Mouse (Mus musculus): ENCODE data around the gene Pcyt1a.
"Not testable (repeated sequence)": the region's sequence is repeated elsewhere in the genome, so short reads cannot be mapped to it uniquely, and the experiment has no call there.

The Pcyt1a gene

DNA sequence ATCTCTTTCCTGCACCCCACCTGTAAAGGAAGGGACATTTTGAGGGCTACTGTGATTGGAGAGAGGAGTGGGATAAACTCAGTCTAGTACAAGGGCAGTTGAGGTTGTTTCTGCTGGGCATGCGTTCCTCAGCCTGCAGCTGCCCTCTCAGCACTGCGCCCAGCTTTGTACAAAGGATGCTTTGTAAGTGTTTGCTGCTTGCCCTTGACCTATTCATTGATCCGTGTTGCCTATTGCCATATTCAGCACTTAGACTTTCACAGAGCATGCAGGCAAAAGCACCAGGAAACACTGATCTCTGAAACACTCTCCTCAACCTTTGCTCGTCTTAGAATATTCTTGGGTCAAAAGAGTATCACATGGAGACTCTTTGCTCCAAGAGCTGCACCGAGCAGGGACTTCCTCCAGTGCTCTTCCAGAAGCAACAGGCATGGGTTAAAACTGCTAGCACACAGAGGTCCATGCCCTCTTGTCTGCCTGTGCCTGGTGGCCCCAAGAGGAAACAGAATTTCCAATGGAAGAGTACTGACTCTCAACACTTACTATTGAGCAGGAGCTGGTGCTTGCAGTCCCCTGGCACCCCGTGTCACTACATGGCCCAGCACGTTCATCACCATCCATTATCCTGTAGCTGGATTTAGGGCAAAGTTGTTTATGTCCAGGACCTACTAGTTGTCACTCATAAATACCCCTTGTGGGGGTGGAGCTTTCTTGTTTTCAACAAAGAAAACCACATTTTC, 41.7 kb downstream of the Pcyt1a start:
- in situ Hi-C loops (cut with MseI, MboI): no loop called here

DNA sequence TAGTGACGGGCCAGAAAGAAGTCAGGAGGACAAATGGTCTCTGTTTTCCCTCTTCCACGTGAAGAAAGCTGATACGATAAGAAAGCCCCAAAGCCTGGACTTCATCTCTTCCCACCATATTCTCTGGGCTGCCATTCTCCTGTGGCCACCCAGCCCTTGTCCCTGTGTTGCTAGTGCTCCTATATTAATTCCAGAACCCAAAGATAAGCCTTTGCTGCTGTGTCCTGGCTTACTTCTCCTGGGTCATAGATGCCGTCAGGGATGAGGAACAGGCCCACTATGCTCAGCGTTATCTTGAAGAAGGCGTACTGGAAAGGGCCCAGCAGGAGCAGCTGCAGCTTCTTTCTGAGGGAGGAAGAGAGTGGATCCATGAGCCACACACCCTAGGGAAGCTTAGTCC, 46.6 kb downstream of the Pcyt1a start:
- in situ Hi-C loops (cut with MseI, MboI): no loop called here

DNA sequence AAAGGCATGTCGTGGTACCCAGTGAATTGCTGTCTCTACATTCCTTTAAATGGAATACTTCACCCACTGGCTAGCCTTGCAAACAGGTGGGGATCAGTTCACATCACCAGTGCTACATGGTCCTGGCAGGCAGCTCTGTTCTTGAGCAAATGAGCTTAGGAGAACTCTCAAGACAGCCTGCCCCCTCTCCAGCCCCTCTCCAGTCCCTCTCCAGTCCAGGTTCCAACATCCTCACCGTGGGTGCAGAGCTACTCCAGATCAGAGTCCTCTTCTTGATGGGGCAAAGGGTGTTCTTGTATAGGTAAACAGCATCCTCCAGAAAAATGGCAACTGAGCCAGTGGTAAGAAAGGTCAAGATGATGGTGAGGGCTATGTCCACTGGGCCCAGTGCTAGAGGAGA, 48.7 kb downstream of the Pcyt1a start:
- in situ Hi-C loops (cut with MseI, MboI): no loop called here

DNA sequence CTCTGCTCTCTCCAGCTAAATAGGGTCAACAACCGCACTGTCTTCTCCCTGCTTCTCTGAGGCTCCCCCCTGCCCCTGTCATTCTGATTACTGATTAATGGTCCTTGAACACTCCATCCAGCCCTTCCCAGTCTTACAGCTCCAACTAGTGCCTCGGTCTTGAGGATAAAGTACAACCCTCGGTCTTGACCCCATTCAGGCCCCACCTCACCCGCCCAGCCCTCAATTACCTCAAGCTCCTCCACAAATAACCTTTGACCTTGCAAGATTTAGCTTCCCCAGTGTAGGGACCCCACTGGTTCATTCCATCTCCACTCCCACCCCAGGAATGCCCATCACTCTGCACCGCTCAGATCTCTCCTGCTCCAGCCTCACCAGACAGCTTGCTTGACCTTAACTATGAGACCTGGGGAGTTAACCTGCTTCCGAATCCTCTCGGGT, 53.7 kb downstream of the Pcyt1a start:
- in situ Hi-C loops (cut with MseI, MboI): no loop called here

DNA sequence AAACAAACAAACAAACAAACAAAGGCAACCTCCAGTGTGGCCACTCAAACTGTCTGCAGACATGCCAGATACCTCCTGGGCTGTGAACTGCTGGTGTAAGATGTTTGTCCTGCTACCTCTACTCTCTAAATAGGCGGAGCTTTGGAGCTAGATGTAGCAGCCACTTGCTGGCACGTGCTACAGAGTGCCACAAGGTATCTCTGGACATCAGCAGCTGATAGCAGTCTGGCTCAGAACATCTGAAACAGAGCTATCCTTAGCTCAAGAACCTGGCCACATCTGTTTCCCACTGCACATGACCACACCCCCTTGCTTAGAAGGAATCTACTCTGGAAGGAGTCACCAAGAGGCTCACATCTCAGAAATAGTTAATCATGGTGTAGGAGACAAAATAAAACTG, 54.5 kb downstream of the Pcyt1a start:
- in situ Hi-C loops (cut with MseI, MboI): no loop called here

DNA sequence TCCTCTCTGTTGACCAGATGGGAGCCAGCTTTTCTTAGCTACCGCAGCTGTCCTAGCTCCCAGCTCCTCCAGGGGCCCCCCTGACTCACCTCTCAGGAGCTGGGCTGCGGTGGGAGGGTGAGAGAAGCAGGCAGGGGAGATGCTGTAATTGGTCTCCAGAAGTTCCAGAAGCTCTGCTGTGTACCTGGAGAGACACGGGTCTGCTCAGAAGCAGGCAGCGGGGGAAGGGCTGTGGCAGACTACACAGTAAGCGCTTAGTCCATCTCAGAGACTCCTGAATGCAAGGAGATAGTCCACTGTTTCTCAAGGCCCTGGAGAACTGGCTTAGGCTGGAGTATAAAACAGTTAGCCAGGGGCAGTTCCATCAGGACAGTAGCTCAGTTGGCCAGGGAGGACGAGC, 55.3 kb downstream of the Pcyt1a start:
- in situ Hi-C loops (cut with MseI, MboI): no loop called here

DNA sequence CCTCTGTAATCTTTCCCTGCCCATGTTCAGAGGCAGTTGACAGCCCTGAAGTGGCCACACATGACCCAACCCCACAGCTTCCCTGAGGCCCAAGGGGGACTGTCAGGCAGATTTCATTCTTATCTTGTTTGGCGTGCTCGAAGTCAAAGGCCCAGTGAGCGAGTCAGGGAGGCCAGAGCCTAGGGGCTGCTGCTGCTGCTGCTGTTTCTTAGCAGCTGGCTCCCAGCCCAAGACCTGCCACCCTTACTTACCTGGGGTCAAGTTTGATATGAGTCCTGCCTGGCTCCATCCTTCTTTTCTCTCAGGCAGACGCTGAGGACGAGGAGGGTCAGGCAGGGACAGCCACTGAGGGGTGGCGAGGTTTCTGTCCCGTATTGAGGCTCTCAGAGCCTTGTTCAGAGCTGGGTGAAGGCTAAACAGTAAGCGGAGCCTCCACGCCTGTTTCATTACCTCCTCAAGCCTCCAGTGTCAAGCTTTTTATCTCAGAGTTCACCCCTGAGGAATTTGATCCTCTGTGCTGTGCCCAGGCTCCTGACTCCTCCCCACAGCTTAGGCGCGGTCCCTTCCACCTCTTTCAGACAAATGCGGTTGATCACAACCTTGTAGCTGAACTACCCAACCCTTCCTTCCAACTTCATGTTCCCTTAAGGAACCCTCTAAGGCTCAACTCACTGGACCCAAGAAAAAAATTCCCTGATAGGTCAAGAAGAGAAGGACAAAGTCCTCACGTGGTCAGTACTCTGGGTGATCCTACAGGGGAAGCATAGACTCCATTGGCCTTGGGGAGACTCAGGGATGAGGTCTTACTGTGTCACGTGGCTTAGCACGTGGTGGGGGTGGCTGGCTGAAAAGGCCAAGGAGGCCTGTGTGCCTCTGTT, 56.8 kb downstream of the Pcyt1a start, which contains the start of gene Slc51a:
Gene Slc51a (minus strand): TSS at position 646 of the 878 bp plus-strand sequence.
- in situ Hi-C loops (cut with MseI, MboI): no loop called here

DNA sequence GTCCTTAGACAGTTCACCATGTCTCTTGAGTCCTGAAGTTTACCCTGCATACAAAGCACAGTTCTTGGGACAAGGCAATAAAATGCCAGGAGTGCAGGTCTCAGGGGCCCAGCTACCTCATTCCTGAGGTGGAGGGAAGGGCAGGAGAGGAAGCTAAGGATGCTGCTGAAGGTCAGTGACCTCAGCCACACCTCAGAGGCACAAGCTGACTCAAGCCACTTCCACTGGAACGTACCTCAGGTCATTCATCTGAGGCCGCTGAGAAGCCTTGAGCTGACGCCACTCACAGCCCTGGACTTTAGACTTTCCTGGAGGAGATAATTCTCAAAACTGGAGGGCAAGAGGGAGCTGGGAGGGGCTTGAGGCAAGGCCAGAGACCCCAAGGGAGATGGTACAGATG, 58.2 kb downstream of the Pcyt1a start:
- in situ Hi-C loops (cut with MseI, MboI): no loop called here

DNA sequence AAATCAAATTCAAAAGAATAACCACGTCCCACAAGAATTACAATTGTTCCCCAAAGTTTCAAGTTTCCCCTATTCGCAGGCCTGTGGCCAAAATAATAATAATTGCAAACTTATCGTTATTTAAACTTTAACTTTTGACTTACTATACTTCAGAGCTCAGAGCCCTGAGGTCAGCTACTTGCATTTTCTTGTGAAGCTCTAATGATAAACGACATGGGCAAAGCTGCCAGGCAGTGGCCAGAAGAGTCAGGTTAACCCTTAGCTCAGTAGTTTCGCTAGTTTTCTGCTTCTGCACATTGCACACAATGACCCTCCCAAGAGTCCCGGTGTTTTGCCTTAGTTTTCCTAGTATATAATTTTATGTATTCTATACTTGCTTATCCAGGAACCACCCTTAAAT, 63.6 kb downstream of the Pcyt1a start:
- in situ Hi-C loops (cut with MseI, MboI): not testable (repeated sequence)

DNA sequence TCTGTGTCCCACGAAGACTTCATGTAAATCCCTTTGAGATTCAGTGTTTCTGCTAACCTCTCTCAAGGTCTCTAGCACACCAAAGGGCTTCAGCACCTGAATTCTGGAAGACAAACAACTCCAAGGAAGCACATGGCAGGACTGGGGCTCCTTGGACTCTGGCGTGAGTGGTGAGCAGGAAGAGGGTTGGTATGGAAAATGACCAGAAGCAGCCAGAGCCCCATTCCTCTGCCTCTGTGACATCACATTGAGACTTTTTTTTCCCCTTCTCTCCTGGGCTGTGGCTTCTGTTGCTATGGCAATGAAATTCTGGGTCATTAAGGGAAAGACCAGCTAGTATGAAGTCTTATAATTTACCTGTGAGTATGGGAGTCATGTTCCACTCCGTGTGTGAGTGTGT, 65.2 kb downstream of the Pcyt1a start, which contains the start of gene Zdhhc19:
Gene Zdhhc19 (plus strand): TSS at position 301 of the 400 bp plus-strand sequence.
- in situ Hi-C loops (cut with MseI, MboI): no loop called here

DNA sequence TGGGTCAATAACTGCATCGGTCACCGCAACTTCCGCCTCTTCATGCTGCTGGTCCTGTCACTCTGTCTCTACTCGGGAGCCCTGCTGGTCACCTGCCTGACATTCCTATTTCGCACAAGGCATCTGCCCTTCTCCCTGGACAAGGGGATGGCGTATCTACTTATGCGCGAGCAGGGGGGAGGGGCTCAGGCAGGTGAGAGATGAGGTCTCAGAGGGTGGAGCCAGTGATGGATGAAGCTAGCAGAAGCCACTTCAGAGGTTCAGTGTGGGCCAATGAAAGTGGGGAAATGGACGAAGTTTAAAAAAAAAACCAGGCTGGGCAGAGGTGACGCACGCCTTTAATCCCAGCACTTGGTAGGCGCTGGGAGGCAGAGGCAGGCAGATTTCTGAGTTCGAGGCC, 68.3 kb downstream of the Pcyt1a start:
- in situ Hi-C loops (cut with MseI, MboI): no loop called here

DNA sequence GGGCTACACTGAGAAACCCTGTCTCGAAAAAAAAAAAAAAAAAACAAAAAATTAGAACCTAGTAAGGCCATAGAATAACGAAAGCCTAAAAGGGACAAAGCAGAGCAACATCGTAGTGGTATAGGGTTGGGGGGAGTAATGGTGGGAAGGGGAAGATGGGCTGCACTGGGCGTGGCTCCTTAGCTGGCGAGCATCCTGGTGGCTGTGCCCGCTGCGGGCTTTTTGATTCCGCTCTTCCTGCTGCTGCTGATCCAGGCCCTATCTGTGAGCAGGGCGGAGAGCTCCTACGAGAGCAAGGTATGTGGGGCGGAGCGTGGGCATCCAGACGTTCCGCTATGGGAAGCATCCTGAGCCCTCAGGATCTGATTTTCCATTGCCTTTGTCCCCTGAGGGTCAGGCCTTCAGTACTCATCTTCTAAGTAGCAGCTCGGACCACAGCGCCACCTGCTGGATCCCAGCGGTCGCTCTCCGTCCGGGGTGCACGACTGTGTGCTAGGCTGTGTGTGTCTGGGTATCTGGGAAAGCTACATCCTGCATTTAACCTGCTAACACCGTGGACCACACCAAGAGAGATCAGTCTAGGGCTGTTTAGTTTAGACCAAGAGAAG, 68.8 kb downstream of the Pcyt1a start:
- in situ Hi-C loops (cut with MseI, MboI): no loop called here

DNA sequence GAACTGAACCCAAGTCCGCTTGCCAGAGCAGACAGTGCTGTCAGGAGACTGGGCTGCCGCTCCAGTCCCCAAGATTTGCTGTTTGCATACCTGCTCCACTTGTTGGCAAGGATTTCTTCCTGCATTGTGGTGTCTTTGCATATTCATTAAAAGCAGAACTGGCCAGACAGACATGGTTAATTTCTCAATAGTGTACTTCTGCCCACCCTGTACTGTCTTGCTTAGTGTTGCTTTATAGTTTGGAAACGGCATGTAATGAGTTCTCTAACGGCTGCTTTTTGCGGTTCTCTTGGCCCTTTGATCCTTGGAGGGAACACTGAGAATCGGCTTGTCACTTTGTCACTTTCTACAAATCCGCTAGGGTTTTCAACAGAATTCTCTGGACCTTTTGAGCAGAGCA, 70.7 kb downstream of the Pcyt1a start:
- in situ Hi-C loops (cut with MseI, MboI): no loop called here

DNA sequence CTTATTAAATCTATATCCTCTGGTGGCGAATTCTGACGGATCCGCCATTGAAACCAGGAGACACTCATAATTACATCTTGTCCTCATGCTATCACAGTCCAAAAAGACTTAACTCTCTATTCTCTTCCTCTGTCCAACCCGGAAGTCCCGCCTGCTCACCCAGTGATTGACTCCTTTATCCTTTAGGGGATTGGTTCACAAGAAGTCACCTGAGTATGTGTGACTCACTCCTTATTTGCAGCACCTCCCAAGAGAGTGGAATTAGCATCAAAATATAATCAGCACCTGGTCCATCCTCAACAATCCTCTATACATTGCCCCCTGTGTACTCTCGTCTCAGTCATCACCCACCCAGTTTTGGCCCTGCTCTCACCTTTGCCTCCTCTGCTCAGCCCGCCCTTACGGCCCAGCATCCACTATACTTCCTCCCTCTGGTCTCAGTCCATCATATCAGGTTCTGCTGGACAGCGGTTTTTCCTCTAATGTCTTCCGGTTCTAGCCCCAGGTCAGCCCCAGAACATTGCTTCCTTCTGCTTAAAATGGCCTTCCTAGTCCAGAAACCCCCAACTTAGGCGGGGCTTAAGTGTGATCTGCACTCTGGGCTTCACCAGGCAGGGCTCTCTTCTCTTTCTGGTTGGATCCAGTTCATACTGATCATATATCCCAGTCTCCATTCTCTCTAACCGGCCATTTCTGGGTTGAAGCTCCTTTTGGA, 72.1 kb downstream of the Pcyt1a start:
- in situ Hi-C loops (cut with MseI, MboI): no loop called here

DNA sequence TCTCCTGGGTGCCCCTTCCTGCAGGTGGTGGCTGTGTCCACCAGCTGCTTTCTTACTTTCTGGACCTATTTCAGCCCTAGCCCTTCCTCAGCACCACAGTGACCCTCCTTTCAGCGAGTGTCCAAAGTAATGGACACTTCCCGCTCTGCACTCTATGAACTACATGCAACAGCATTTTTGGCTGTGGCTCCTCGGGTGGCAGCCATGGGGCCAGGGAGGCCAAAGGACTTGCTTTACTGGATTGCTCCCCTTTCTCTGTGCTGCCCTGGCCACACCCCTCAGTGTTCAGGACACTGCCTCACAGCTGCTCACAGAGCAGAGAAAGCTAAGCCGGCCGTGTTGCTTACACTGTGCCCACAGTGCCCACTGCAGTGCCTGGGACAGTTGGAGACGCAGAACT, 72.9 kb downstream of the Pcyt1a start:
- in situ Hi-C loops (cut with MseI, MboI): no loop called here

DNA sequence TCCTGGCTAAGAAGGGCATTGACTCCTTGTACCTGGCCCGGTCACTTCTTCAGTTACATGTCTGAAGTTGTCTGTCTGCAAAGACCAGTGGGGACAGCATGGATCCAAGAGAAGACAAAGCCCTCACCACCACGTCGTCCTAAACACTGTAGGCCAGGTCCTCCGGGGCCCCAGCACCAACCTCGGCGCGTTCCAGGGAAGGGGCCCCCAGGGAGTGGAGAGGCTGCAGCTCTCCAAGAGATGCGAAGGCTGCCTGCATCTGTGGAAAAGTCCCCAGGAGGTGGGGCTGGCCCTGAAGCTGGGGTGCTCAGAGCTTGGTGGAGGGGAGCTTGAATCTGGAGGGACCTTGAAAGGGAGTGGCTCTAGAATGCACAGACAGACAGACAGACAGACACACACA, 75.6 kb downstream of the Pcyt1a start:
- in situ Hi-C loops (cut with MseI, MboI): loop anchor here in 1 of 2 experiments (5.0 kb wide), 1 partner anchor 111 kb away; no protein-coding TSS in a partner anchor

DNA sequence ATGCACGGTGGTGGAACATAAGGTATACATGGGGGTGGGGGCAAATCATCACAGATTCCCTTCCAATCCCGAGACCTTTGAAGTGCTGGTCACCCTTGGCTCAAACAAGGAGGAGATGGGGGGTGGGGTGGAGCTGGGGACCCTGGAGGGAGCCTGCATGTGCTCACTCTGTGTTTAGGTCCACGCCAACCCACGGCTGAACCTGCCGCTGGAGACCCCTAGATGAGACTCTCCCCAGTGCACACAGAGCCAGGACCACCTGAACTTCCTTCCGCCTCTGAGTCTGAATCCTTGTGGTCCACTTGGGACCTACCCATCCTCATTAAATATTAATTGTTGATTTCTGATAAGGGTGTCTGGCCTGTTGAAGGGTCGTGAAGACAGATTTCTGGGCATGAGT, 76.1 kb downstream of the Pcyt1a start:
- in situ Hi-C loops (cut with MseI, MboI): loop anchor here in 1 of 2 experiments (5.0 kb wide), 1 partner anchor 110 kb away; no protein-coding TSS in a partner anchor

DNA sequence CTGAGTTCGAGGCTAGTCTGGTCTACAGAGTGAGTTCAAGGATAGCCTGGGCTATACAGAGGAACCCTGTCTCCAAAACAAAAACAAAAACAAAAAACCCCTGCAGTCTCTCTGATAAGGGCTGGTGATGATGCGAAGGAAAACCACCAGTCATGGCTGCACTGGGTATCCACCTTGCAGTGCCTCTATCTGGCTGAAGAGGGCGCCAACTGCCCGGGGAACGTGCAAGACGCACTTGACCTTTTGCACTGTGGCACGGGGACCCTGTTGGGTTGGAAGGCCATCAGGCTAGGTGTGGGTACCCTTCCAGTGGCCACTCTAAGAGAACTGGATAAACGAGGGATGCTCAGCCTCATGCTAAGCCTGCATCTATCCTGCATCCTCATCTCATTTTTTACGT, 76.7 kb downstream of the Pcyt1a start:
- in situ Hi-C loops (cut with MseI, MboI): loop anchor here in 1 of 2 experiments (5.0 kb wide), 1 partner anchor 110 kb away; no protein-coding TSS in a partner anchor

DNA sequence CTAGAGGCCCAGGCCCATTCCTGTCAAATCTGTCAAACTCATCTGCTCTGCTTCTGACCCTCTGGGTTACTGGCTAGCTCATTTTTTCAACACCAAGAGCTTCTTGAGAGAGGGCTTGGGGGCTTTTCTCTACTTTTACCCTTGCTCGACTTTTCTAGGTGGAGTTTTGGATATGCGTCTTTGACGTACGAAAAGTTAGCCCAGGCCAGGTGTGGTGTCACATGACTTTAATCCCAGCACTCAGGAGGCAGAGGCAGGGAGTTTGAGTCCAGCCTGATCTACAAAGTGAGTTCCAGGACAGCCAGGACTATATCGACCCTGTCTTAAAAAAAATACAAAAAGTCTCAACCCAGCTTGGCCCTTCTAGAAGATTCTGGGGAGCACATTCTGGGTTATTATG, 77.3 kb downstream of the Pcyt1a start:
- in situ Hi-C loops (cut with MseI, MboI): loop anchor here in 1 of 2 experiments (5.0 kb wide), 1 partner anchor 109 kb away; no protein-coding TSS in a partner anchor

DNA sequence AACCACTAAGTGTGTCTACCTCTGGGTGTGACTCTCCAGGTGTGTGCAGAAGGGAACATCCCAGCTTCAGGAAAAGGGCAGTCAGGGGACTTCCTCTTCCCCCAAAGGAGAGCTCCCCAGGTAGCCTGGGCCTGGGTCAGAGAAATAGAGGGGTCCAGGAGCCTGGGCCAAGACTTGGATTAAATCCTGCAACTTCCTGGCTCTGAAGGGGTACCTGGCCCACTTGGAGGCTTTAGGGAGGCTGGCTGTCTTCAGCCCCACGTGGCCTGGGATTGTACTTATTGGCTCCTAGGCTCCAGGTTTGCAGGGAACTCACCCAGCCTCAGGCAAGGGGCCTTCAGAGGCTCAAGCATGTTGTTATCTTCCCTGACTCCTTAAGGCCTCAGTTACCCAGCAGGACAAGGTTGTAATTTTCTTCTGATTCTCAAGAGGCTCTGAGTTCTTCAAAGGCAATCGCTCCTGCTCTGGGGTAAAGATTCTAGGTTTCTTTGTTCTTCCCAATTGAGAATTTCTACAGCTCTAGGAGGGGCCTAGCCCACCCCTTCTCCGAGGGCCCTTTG, 77.9 kb downstream of the Pcyt1a start:
- in situ Hi-C loops (cut with MseI, MboI): loop anchor here in 1 of 2 experiments (5.0 kb wide), 1 partner anchor 109 kb away; no protein-coding TSS in a partner anchor

Data from mouse trophoblast stem cell (cell line).